Mouse (Mus musculus): Measurements from ENCODE around the gene Mlst8.
A peak's percentile ranks its signal among the peaks of the same experiment; 100 is the strongest.

Mlst8 gene

GRCm38 (mm10) chr17:24478663-24479380, at the start of gene Mlst8:
Gene Mlst8, minus strand, starts transcription at chr17:24479078.
- DNase-seq, result peak; percentile 97 to 98

DNA sequence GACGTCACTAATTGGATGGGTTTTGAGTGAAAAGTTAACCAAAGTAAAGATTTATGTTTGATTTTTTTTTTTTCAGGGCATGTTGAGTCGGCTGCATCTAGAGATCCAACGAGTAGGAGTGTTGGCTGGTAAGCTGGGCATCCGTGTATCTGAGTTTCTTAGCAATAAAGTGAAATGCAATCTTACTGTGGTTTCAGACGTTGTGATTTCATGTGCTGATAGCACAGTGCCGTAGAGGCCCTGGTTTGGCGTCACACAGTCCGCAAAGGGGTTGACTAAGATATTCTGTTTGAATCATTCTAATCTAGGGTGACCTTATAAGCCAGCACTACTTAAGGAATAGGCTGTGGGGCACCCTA, 49.7 kb upstream of the Mlst8 start:
- DNase-seq, result no peak

GRCm38 (mm10) chr17:24527723-24528559, 49.1 kb upstream of the Mlst8 start, which contains the start of gene Traf7:
Gene Traf7, minus strand, starts transcription at chr17:24527938.
- peak; percentile 96 to 98 for DNase-seq

DNA sequence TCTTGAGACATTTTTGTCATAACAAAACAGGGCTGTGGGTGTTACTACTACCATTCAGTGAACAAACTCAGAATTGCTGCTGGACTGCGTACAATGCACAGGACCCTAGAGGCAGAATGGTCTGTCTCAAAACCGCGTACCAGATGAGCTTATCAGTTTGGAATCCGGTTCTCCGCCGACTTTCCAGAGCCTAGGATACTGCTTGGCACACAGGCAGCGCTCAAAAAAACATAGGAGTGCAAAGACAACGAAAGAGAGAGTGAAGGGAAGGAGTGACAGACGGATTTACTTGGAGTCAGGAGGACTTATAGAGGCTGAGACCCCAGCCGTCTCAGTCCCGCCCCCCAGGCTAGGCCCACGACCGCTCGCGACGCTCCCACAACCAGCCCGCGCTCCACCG, 48.4 kb upstream of the Mlst8 start:
- DNase-seq, result no peak

DNA sequence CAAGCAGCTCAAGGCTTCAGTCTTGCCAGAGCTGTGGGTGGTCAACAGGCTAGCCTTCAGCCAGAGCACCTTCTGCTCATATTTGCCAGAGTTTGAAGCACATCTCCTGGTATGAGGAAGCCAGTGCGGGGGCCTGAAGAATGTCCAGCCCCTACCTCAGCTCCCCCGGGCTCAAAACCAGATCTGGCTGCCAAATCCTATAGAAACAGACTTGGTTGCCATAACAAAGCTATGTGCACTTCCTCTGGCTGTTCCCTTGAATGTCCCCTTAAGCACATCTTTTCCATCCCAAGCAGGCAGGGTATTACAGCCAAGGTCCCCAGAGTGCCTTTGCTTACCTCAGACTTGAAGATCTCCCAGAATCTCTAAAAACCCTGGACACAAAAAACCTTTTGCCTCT, 45.9 kb upstream of the Mlst8 start:
- DNase-seq, result no peak

DNA sequence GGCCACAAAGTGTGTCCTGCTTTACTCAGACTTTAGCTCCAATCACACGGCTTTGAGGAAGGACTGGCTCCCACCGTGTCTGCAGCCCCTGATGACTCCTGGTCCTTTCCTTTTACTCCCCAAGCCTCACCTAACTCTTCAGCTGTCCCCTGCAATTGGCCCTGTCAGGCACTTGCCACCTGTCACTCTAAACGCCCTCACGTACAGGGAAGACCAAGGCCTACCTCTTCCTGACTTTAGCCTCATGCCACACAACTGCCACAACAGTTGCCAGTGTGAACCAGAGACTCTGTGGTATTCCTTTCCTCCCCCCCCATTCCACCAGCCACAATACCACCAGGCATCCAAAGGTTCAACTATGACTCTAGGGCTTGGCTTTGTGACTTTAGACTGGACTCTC, 41.6 kb upstream of the Mlst8 start:
- DNase-seq, result no peak

- DNase-seq, result peak; percentile 37 to 62
Measured at GRCm38 (mm10) chr17:24514270-24515257, 35.7 kb upstream of the Mlst8 start.

DNA sequence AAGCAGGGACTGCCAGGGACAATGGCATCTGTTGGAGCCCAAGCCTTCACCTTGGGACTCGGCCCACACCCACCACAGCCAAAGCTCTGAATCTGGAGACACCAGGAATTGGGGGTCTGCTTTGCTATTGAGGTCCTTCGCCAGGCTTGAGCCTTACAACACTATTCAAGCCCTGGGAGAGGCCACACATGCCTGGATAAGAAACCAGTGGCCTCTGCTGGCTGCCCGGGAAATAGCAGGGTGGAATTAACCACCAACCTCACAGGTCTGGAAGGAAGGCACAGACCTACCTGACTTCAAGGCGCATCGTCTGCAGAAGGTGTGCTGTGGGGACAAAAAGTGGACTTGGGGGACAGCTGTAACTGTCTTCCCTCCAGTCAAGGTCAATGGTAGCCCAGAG, 34.7 kb upstream of the Mlst8 start:
- peak; percentile 62 to 73 for DNase-seq

- no peak for DNase-seq
Measured at GRCm38 (mm10) chr17:24507806-24508460, 29.1 kb upstream of the Mlst8 start.

- peak; percentile 17 to 69 for DNase-seq
Measured at GRCm38 (mm10) chr17:24507129-24507664, 28.3 kb upstream of the Mlst8 start.

DNA sequence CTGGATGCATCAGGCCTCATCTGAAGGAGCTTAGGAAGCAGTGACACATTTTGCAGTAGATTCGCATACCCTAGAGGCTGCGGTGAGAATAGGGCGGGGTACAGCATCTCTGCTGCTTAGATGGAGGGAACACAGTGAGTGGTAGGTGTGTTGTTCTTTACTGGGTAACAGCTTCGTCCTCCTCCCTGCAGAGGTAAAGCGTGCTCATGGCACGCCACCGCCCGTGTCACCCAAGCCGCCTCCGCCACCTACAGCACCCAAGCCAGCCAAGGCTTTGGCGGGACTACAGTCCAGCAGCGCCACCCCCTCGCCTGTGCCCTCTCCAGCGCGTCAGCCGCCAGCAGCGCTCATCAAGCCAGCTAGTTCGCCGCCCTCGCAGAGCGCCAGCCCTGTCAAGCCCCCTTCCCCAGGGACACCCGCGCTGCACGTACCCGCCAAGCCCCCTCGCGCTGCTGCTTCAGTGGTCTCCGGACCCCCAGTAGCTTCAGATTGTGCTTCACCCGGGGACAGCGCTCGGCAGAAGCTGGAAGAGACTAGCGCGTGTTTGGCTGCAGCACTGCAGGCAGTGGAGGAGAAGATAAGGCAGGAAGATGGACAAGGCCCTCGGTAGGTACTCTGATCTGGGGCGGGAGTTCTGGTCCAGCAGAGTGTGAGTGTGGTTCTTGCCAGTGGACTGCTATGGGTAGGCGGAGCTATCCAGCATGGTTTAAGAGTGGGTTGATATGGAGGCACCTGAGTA, 27.6 kb upstream of the Mlst8 start:
- no peak for DNase-seq

- no peak for DNase-seq
Measured at GRCm38 (mm10) chr17:24505286-24505955, 26.5 kb upstream of the Mlst8 start.

DNA sequence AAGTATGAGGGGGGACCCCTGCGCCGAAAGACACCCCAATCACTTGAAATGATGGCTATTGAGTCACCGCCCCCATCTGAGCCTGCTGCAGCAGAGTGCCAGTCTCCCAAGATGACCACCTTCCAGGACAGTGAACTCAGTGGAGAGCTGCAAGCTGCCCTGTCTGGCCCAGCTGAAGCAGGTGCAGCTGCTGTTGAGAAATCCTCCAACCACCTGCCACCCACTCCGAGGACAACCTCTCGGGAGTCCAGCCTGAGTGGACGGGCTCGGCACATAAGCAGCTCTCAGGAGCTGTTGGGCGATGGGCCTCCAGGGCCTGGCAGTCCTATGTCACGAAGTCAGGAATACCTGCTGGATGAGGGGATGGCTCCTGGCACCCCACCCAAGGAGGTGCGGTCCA, 25.2 kb upstream of the Mlst8 start:
- DNase-seq, result no peak

- DNase-seq, result no peak
Measured at GRCm38 (mm10) chr17:24502208-24502607, 23.3 kb upstream of the Mlst8 start.

DNA sequence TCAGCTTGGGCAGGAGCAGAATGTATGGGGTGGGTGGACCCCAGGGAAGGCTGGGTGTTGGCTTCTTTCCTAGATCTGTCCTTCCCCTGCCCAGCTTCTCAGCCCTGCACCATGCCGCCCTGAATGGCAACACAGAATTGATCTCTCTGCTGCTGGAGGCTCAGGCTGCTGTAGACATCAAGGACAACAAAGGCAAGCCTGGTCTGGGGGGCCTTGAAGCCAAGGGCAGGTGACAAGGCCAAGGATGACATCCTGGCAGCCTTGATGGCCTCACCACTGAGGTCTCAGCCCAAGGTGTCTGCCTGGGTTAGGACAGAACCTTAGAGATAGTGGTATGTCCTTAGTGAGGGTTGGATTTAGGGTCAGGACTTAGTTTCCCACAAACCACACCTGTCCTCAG, 17.1 kb upstream of the Mlst8 start:
- no peak for DNase-seq

- no peak for DNase-seq
Measured at GRCm38 (mm10) chr17:24495443-24495842, 16.6 kb upstream of the Mlst8 start.

GRCm38 (mm10) chr17:24494627-24495335, 15.9 kb upstream of the Mlst8 start:
- DNase-seq, result peak; percentile 51 to 74

DNA sequence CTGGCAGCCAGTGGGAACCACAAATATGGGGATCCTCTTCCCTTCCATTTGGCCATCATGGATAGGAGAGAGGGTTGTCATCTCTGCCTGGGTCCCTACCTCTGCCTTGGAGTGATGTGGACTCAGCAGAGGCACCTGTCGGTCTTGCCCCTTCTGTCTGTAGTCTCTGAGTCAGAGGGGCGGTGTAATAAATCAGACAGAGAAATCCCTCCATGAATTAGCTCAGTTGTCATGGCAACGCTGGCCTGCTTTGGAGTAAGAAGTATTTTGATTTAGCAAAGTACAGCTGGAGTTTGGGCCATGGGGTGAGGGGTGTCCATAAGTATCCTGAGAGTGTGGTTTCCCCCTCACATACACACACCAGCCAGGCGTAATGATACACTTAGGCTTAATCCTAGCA, 11.5 kb upstream of the Mlst8 start:
- DNase-seq, result no peak

- no peak for DNase-seq
Measured at GRCm38 (mm10) chr17:24489265-24490030, 10.6 kb upstream of the Mlst8 start.

Data from kidney, postnatal 25 days (tissue).